ENCODE assay signal across 8 mouse cellular contexts in genomic region chr2:120403986-120404822, GRCm38 (mm10). TPM values are rescaled to one million over a fixed set of nuclear protein-coding genes. Genes with fewer than 3 reads are reported as not detected.
DNase-seq lines count a peak whose midpoint lies in the region; ATAC-seq lines count a peak whose summit lies in the region.

Tmem87a (minus strand) TSS chr2:120404113.

- H3K4me3 ChIP-seq in intestine, embryonic 14.5 days (ENCODE audit: low read depth, low read length), result peak within 1 kb of the TSS; percentile 69

- H3K9me3 ChIP-seq in intestine, embryonic 14.5 days (ENCODE audit: control insufficient read depth, low read length), result no peaks in the 10 kb centered on the region

- no peaks in the 10 kb centered on the region; the same call in 1 of the 2 replicates for H3K36me3 ChIP-seq in intestine, embryonic 14.5 days (ENCODE audit: control insufficient read depth, insufficient read depth, low read length)

- intact Hi-C loops in left cerebral cortex, postnatal 14 days (cut with DNase I), result no loop called here

- peak; percentile 90 to 92 for DNase-seq in adrenal gland, adult 18-20 months (ENCODE audit: low spot score in 2 of 2)
- DNase-seq in embryo, embryonic 11 days, result peak; percentile 97
- peak; percentile 94 for DNase-seq in gastrocnemius, postnatal 25 days
- DNase-seq in intestine, embryonic 14.5 days (ENCODE audit: low spot score), result peak; percentile 94
- DNase-seq in left cerebral cortex, postnatal 14 days (ENCODE audit: low spot score in 2 of 2), result peak; percentile 95 to 96
- peak; percentile 96 for DNase-seq in mesoderm, embryonic 11.5 days (ENCODE audit: low read depth, low spot score)
- peak; percentile 94 to 97 for DNase-seq in right cerebral cortex, postnatal 36 days (ENCODE audit: low spot score in 2 of 2)
- peak; percentile 96 for DNase-seq in yolk sac, embryonic 10.5 days (ENCODE audit: low spot score)

- ATAC-seq in intestine, embryonic 14.5 days (replicated peaks; ENCODE audit: low FRiP score, low TSS enrichment, low read depth), result peak; percentile 98

- peak within 1 kb of the TSS; percentile 88 for H3K4me2 ChIP-seq in intestine, embryonic 14.5 days (ENCODE audit: low read length)

- H3K4me1 ChIP-seq in intestine, embryonic 14.5 days (replicated peaks; ENCODE audit: control insufficient read depth, insufficient read depth, low read length), result peaks cover 9% of the 10 kb centered on the region

- H3K27me3 ChIP-seq in intestine, embryonic 14.5 days (replicated peaks; ENCODE audit: control insufficient read depth, insufficient read depth, low read length), result no peaks in the 10 kb centered on the region

- peak within 1 kb of the TSS; percentile 96 for H3K27ac ChIP-seq in intestine, embryonic 14.5 days (ENCODE audit: low read depth)

- under 1% methylated on average over 34 of the region's 34 CpGs for WGBS in intestine, embryonic 14.5 days

- peak within 1 kb of the TSS; percentile 82 for H3K9ac ChIP-seq in intestine, embryonic 14.5 days (ENCODE audit: low read length)

RNA-seq across cellular contexts. Expression of gene Tmem87a, which starts in this region (rescaled TPM):
- 10 to 100 TPM; 37.9 to 49.9 TPM for total RNA-seq in adrenal gland, adult 18-20 months (2021)
- total RNA-seq in gastrocnemius, postnatal 25 days (2021), result 10 to 100 TPM; 27.9 to 34.9 TPM
- 12.4 and 13.8 TPM in 2 replicates for polyA plus RNA-seq in intestine, embryonic 14.5 days (2014; fragmentation: Nextera tagmentation; extraction: Ambion mirVana)
- 10 to 100 TPM; 34.9 to 39.2 TPM for total RNA-seq in left cerebral cortex, postnatal 14 days (2021)

Comparison
In these comparisons a context has a peak if more than half of its experiments do, and no peak if none do; other contexts are left out.
1. Peak in every context shown above with its lines: DNase-seq, ATAC-seq, H3K4me3 ChIP-seq and H3K27ac ChIP-seq.